Mouse (Mus musculus) heart, embryonic 13.5 days (tissue): ENCODE measurements around the gene Pheta1. TPM values are rescaled to one million over a fixed set of nuclear protein-coding genes. Genes with fewer than 3 reads are reported as not detected.

Source experiments
- ATAC-seq: fragments of 200-750 bp; cut with Nextera tagmentation; 2 replicates; pipeline ENCODE4 v1.8.0; 2017; ENCODE audit warnings: moderate TSS enrichment; ENCODE audit not compliant: insufficient number of reproducible peaks, low FRiP score, low TSS enrichment; ENCODE audit errors: extremely low read depth
- H3K27ac ChIP-seq: fragments of 300-500 bp; sonication (generic); replicated peaks from 2 replicates; pipeline ENCODE4 v1.5.1; 2015; ENCODE audit warnings: moderate library complexity, mild to moderate bottlenecking, inconsistent platforms
- H3K27me3 ChIP-seq: fragments of 300-500 bp; sonication (generic); replicated peaks from 2 replicates; pipeline ENCODE4 v1.6.1; 2015; ENCODE audit warnings: mild to moderate bottlenecking, inconsistent platforms
- H3K36me3 ChIP-seq: fragments of 300-500 bp; sonication (generic); 2 replicates; pipeline ENCODE4 v1.6.1; 2015; ENCODE audit warnings: mild to moderate bottlenecking, inconsistent platforms
- H3K4me1 ChIP-seq: fragments of 300-500 bp; sonication (generic); 2 replicates; pipeline ENCODE4 v1.6.1; 2015; ENCODE audit warnings: inconsistent platforms
- H3K4me2 ChIP-seq: fragments of 300-500 bp; sonication (generic); 2 replicates; pipeline ENCODE4 v1.6.1; 2015; ENCODE audit warnings: inconsistent platforms, mild to moderate bottlenecking, moderate library complexity
- H3K4me3 ChIP-seq: fragments of 300-500 bp; sonication (generic); 2 replicates; pipeline ENCODE4 v1.5.1; 2015; ENCODE audit warnings: moderate library complexity, mild to moderate bottlenecking, inconsistent platforms
- H3K9ac ChIP-seq: fragments of 300-500 bp; sonication (generic); 2 replicates; pipeline ENCODE4 v1.6.1; 2015; ENCODE audit warnings: inconsistent platforms, mild to moderate bottlenecking, moderate library complexity
- H3K9me3 ChIP-seq: fragments of 300-500 bp; sonication (generic); 2 replicates; pipeline ENCODE4 v1.6.1; 2016; ENCODE audit warnings: inconsistent platforms
- WGBS: fragments of 180-500 bp; shearing (Covaris S2); methylation state at CpG from one replicate; pipeline ENCODE4 v1.1.7; 2015; ENCODE audit warnings: mixed read lengths; 5-methylcytosine and 5-hydroxymethylcytosine counted together
- microRNA-seq: library from miRNA; unstranded; fragments of <30 nt; microRNA quantifications from one replicate; pipeline ENCODE4, GENCODE M21; 2016
- polyA plus RNA-seq: library from polyadenylated mRNA; unstranded; fragments of >200 nt; fragmentation: Nextera tagmentation; extraction: Ambion mirVana; gene quantifications from 2 replicates; pipeline ENCODE4 v1.2.1, GENCODE M21; 2015

The Pheta1 gene
- polyA plus RNA-seq, 1 experiment from 2014 or later: 17.2 TPM

GRCm38 (mm10) chr5:121894647-121895046, 45.9 kb downstream of the Pheta1 start:
- Histone ChIP-seq H3K9ac (no peak overlapping the region), H3K27me3 (peaks cover 8% of the 10 kb centered on the region; the same call in 1 of the 2 replicates), H3K4me1 (0 out of 2 replicates have a peak, but pooled peaks cover 3% of the 10 kb centered on the region), H3K4me2 (no peak overlapping the region), H3K9me3 (no peaks in the 10 kb centered on the region), H3K27ac (no peak overlapping the region), H3K36me3 (no peaks in the 10 kb centered on the region), H3K4me3 (no peak overlapping the region)
- 69% methylated on average over 10 of the region's 10 CpGs for WGBS
- ATAC-seq: no peak

DNA sequence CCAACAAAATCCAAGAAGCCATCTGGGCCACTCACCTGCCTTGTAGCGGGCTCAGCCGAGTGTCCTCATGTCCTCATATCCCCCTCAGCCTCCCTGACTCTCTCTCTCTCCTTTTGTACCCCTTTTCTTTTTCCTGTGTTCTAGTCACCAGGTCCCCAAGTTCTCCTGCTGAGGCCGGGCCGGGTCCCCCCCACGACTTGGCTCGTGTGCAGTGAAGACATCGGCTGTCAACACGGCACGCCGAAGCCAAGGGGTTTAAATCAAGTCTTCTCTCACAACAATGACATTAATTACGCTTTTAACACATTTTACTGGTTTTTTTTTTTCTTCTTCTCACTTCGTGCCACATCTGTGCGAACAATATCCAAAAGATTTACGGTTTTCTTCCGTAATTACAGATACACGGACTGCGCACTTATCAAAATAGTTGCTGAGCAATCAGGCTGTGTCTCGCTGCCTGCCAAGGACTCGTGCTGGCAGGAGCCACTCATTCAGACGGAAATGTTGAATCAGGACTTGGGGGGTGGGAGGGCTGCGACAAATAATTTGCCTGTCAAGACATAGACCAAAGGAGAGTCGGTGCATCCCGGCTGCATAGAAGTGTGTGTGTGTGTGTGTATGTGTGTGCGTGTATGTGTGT, 46.5 kb downstream of the Pheta1 start:
- no peak overlapping the region for H3K4me2 ChIP-seq
- WGBS: 61% methylated on average over 24 of the region's 24 CpGs
- H3K4me3 ChIP-seq: no peak overlapping the region
- no peak overlapping the region for H3K27ac ChIP-seq
- no peak for ATAC-seq
- no peak overlapping the region for H3K9ac ChIP-seq
- no peaks in the 10 kb centered on the region for H3K9me3 ChIP-seq
- H3K4me1 ChIP-seq: 0 out of 2 replicates have a peak, but pooled peaks cover 3% of the 10 kb centered on the region
- H3K36me3 ChIP-seq: no peaks in the 10 kb centered on the region
- peaks cover 8% of the 10 kb centered on the region; the same call in 1 of the 2 replicates for H3K27me3 ChIP-seq

- WGBS: 62% methylated on average over 23 of the region's 23 CpGs
- Histone ChIP-seq H3K27me3 (no peaks in the 10 kb centered on the region), H3K4me2 (no peak overlapping the region), H3K4me3 (no peak overlapping the region), H3K9me3 (no peaks in the 10 kb centered on the region), H3K4me1 (no peaks in the 10 kb centered on the region), H3K9ac (no peak overlapping the region), H3K36me3 (no peaks in the 10 kb centered on the region), H3K27ac (no peak overlapping the region)
- no peak for ATAC-seq
Measured at GRCm38 (mm10) chr5:121902809-121903745, 54.3 kb downstream of the Pheta1 start.

Small RNA genes lying within 50 kb of the gene (microRNA-seq; reads per million reads assigned to microRNA genes)
- gene Mir7031: not detected

Other genes starting within 250 kb of the Pheta1 start
- 5.1 and 6.8 TPM in 2 replicates for gene Acad12, start 230.0 kb upstream of the Pheta1 start, polyA plus RNA-seq
- gene Acad10, start 188.5 kb upstream of the Pheta1 start, polyA plus RNA-seq: 1.7 TPM in 2 replicates
- gene Brap, start 188.4 kb upstream of the Pheta1 start, polyA plus RNA-seq: 24.4 and 25.0 TPM in 2 replicates
- gene Atxn2, start 137.6 kb upstream of the Pheta1 start, polyA plus RNA-seq: 35.4 and 39.6 TPM in 2 replicates
- 13.3 and 14.7 TPM in 2 replicates for gene Sh2b3, start 11.3 kb upstream of the Pheta1 start, polyA plus RNA-seq
- 4.5 and 4.8 TPM in 2 replicates for gene Cux2, start 201.1 kb downstream of the Pheta1 start, polyA plus RNA-seq